Mouse (Mus musculus) limb, embryonic 15.5 days (tissue): Measurements from ENCODE around the gene Dnase2a. TPM values are rescaled to one million over a fixed set of nuclear protein-coding genes. Genes with fewer than 3 reads are reported as not detected.
"Not testable (repeated sequence)": the region's sequence is repeated elsewhere in the genome, so short reads cannot be mapped to it uniquely, and the experiment has no call there.

Experiments used
- ATAC-seq: fragments of 200-750 bp; cut with Nextera tagmentation; 2 replicates; pipeline ENCODE4 v1.8.0; 2017; ENCODE audit warnings: low read depth, moderate TSS enrichment; ENCODE audit not compliant: insufficient number of reproducible peaks, low FRiP score, low TSS enrichment
- H3K27ac ChIP-seq: fragments of 300-500 bp; sonication (generic); 2 replicates; pipeline ENCODE4 v1.5.1; 2015; ENCODE audit warnings: moderate library complexity, mild to moderate bottlenecking, inconsistent platforms
- H3K27me3 ChIP-seq: fragments of 300-500 bp; sonication (generic); 2 replicates; pipeline ENCODE4 v1.6.1; 2015; ENCODE audit warnings: inconsistent platforms
- H3K36me3 ChIP-seq: fragments of 300-500 bp; sonication (generic); 2 replicates; pipeline ENCODE4 v1.6.1; 2015; ENCODE audit warnings: inconsistent platforms
- H3K4me1 ChIP-seq: fragments of 300-500 bp; sonication (generic); 2 replicates; pipeline ENCODE4 v1.6.1; 2015; ENCODE audit warnings: inconsistent platforms
- H3K4me2 ChIP-seq: fragments of 300-500 bp; sonication (generic); 2 replicates; pipeline ENCODE4 v1.6.1; 2015; ENCODE audit warnings: mild to moderate bottlenecking, inconsistent platforms
- H3K4me3 ChIP-seq: fragments of 300-500 bp; sonication (generic); 2 replicates; pipeline ENCODE4 v1.5.1; 2015; ENCODE audit warnings: mild to moderate bottlenecking, inconsistent platforms
- H3K9ac ChIP-seq: fragments of 300-500 bp; sonication (generic); 2 replicates; pipeline ENCODE4 v1.6.1; 2015; ENCODE audit warnings: inconsistent platforms
- H3K9me3 ChIP-seq: fragments of 300-500 bp; sonication (generic); 2 replicates; pipeline ENCODE4 v1.6.1; 2016; ENCODE audit warnings: inconsistent platforms
- WGBS: fragments of 180-500 bp; shearing (Covaris S2); methylation state at CpG from one replicate; pipeline ENCODE4 v1.1.7; 2015; 5-methylcytosine and 5-hydroxymethylcytosine counted together
- polyA plus RNA-seq: library from polyadenylated mRNA; unstranded; fragments of >200 nt; fragmentation: Nextera tagmentation; extraction: Ambion mirVana; gene quantifications from 2 replicates; pipeline ENCODE4 v1.2.1, GENCODE M21; 2015

Gene Dnase2a
- polyA plus RNA-seq, 1 experiment from 2014 or later = 22.1 TPM

- peak overlapping the region; percentile 35; the same call in 1 of the 2 replicates for H3K27ac ChIP-seq
- H3K4me1 ChIP-seq = peaks cover 17% of the 10 kb centered on the region
- 10% methylated on average over 31 of the region's 31 CpGs for WGBS
Measured at GRCm38 (mm10) chr8:84892993-84893708, 15.2 kb upstream of the Dnase2a start.

GRCm38 (mm10) chr8:84893709-84894134, 14.6 kb upstream of the Dnase2a start, which contains the start of gene Gcdh:
Gene Gcdh, minus strand, starts transcription at chr8:84893921.
- Histone ChIP-seq H3K4me2 (peak within 1 kb of the TSS; percentile 86), H3K27me3 (no peaks in the 10 kb centered on the region), H3K9me3 (no peaks in the 10 kb centered on the region), H3K27ac (peak within 1 kb of the TSS; percentile 35; the same call in 1 of the 2 replicates), H3K36me3 (peaks cover 19% of the 10 kb centered on the region), H3K9ac (peak within 1 kb of the TSS; percentile 60), H3K4me1 (peaks cover 17% of the 10 kb centered on the region), H3K4me3 (peak within 1 kb of the TSS; percentile 79)
- WGBS = under 1% methylated on average over 11 of the region's 11 CpGs
- ATAC-seq = peak; percentile 95

More at GRCm38 (mm10) chr8:84892993-84893708, 15.2 kb upstream of the Dnase2a start:
- Histone ChIP-seq H3K9ac (peak overlapping the region; percentile 60), H3K4me2 (peak overlapping the region; percentile 86), H3K27me3 (no peaks in the 10 kb centered on the region), H3K9me3 (no peaks in the 10 kb centered on the region), H3K36me3 (peaks cover 24% of the 10 kb centered on the region), H3K4me3 (peak overlapping the region; percentile 79)
- ATAC-seq = 0 out of 2 replicates have a peak, but pooled peaks have one; percentile 5

GRCm38 (mm10) chr8:84895963-84896362, 12.4 kb upstream of the Dnase2a start:
- Histone ChIP-seq H3K36me3 (peaks cover 2% of the 10 kb centered on the region), H3K27me3 (no peaks in the 10 kb centered on the region; the same call in 1 of the 2 replicates), H3K4me1 (peaks cover 17% of the 10 kb centered on the region), H3K9ac (no peak overlapping the region), H3K4me3 (no peak overlapping the region), H3K4me2 (no peak overlapping the region), H3K9me3 (no peaks in the 10 kb centered on the region), H3K27ac (no peak overlapping the region)
- 84% methylated on average over 5 of the region's 5 CpGs for WGBS
- no peak for ATAC-seq

GRCm38 (mm10) chr8:84901071-84901470, 7.3 kb upstream of the Dnase2a start:
- Histone ChIP-seq H3K4me2 (no peak overlapping the region), H3K9me3 (no peaks in the 10 kb centered on the region), H3K4me3 (no peak overlapping the region), H3K27me3 (no peaks in the 10 kb centered on the region; the same call in 1 of the 2 replicates), H3K9ac (no peak overlapping the region), H3K36me3 (no peaks in the 10 kb centered on the region), H3K27ac (no peak overlapping the region), H3K4me1 (peaks cover 15% of the 10 kb centered on the region; the same call in 1 of the 2 replicates)
- WGBS = 73% methylated on average over 4 of the region's 4 CpGs
- no peak for ATAC-seq

DNA sequence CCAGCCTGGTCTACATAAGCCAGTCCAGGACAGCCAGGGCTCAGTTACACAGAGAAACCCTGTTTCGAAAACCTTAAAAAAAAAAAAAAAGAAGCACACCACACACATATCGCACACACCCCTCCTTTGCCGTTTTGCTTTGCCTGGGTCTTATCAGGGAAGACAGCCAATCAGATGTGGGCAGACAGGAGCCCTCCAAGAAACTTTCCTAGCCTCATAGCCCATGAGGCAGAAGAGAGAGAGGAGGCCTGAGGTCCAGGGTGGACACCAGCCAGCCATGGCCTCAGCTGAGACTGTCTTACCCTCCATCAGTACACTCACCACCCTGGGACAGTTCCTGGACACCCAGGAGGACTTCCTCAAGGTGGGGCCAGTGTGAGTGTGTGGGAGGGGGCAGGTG, 6.6 kb upstream of the Dnase2a start, which contains the start of gene Klf1:
Klf1 (plus strand) TSS at position 177 of the 400 bp plus-strand sequence.
- Histone ChIP-seq H3K4me2 (peak within 1 kb of the TSS; percentile 96), H3K4me3 (peak within 1 kb of the TSS; percentile 69), H3K27ac (peak within 1 kb of the TSS; percentile 75), H3K36me3 (no peaks in the 10 kb centered on the region), H3K9me3 (no peaks in the 10 kb centered on the region), H3K9ac (peak within 1 kb of the TSS; percentile 62), H3K27me3 (no peaks in the 10 kb centered on the region; the same call in 1 of the 2 replicates), H3K4me1 (peaks cover 15% of the 10 kb centered on the region; the same call in 1 of the 2 replicates)
- 77% methylated on average over 3 of the region's 3 CpGs for WGBS
- no peak for ATAC-seq

GRCm38 (mm10) chr8:84902367-84902919, 5.9 kb upstream of the Dnase2a start:
- H3K4me2 ChIP-seq = peak overlapping the region; percentile 96
- H3K9ac ChIP-seq = peak overlapping the region; percentile 62
- peaks cover 15% of the 10 kb centered on the region; the same call in 1 of the 2 replicates for H3K4me1 ChIP-seq
- peak overlapping the region; percentile 69 for H3K4me3 ChIP-seq
- ATAC-seq = peak; percentile 5; the same call in 1 of the 2 replicates
- WGBS = 5% methylated on average over 24 of the region's 24 CpGs
- H3K9me3 ChIP-seq = no peaks in the 10 kb centered on the region
- peak overlapping the region; percentile 75 for H3K27ac ChIP-seq
- H3K36me3 ChIP-seq = no peaks in the 10 kb centered on the region
- H3K27me3 ChIP-seq = no peaks in the 10 kb centered on the region; the same call in 1 of the 2 replicates

- H3K9ac ChIP-seq = peak overlapping the region; percentile 62
- no peaks in the 10 kb centered on the region for H3K9me3 ChIP-seq
- H3K4me2 ChIP-seq = peak overlapping the region; percentile 96
- peaks cover 15% of the 10 kb centered on the region; the same call in 1 of the 2 replicates for H3K4me1 ChIP-seq
- peak; percentile 82 for ATAC-seq
- H3K27ac ChIP-seq = peak overlapping the region; percentile 75
- under 1% methylated on average over 67 of the region's 68 CpGs for WGBS
- no peaks in the 10 kb centered on the region; the same call in 1 of the 2 replicates for H3K27me3 ChIP-seq
- peak overlapping the region; percentile 69 for H3K4me3 ChIP-seq
- H3K36me3 ChIP-seq = no peaks in the 10 kb centered on the region
Measured at GRCm38 (mm10) chr8:84902920-84903661, 5.3 kb upstream of the Dnase2a start.

- no peak overlapping the region for H3K9ac ChIP-seq
- H3K9me3 ChIP-seq = no peaks in the 10 kb centered on the region
- WGBS = 90% methylated on average over 7 of the region's 7 CpGs
- no peak for ATAC-seq
- no peaks in the 10 kb centered on the region for H3K36me3 ChIP-seq
- peaks cover 21% of the 10 kb centered on the region for H3K4me1 ChIP-seq
- no peak overlapping the region for H3K4me3 ChIP-seq
- no peak overlapping the region for H3K4me2 ChIP-seq
- no peak overlapping the region for H3K27ac ChIP-seq
- H3K27me3 ChIP-seq = peaks cover 1% of the 10 kb centered on the region; the same call in 1 of the 2 replicates
Measured at GRCm38 (mm10) chr8:84904351-84904750, 4.0 kb upstream of the Dnase2a start.

DNA sequence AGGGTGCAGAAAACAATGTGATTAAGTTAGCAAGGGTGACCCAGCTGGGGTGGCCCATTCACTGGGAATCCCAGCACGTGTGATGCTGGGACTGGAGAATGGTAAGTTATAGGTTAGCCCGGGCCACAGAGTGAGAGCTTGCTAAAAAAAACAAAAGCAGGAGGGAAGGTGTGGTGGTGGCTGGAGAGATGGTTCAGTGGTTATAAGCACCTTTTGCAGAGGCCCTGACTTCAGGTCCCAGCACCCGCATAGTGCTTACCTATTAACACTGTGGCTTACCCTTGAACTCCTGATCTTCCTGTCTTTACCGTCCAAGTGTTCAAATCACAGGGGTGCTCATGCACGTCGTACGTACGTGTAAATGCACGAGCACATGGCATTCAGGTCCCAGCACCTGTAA, 1.3 kb upstream of the Dnase2a start:
- Histone ChIP-seq H3K36me3 (0 out of 2 replicates have a peak, but pooled peaks cover 3% of the 10 kb centered on the region), H3K4me3 (no peak overlapping the region), H3K27ac (no peak overlapping the region), H3K4me1 (peaks cover 30% of the 10 kb centered on the region), H3K9me3 (no peaks in the 10 kb centered on the region), H3K27me3 (peaks cover 20% of the 10 kb centered on the region), H3K4me2 (no peak overlapping the region), H3K9ac (no peak overlapping the region)
- ATAC-seq = no peak
- 92% methylated on average over 9 of the region's 9 CpGs for WGBS

GRCm38 (mm10) chr8:84907493-84907892, 867 bp upstream of the Dnase2a start:
- H3K9ac ChIP-seq = no peak overlapping the region
- H3K27ac ChIP-seq = no peak overlapping the region
- peaks cover 24% of the 10 kb centered on the region for H3K27me3 ChIP-seq
- no peak overlapping the region for H3K4me3 ChIP-seq
- 0 out of 2 replicates have a peak, but pooled peaks cover 3% of the 10 kb centered on the region for H3K36me3 ChIP-seq
- H3K4me2 ChIP-seq = no peak overlapping the region
- ATAC-seq = no peak
- H3K4me1 ChIP-seq = peaks cover 31% of the 10 kb centered on the region
- H3K9me3 ChIP-seq = no peaks in the 10 kb centered on the region
- 74% methylated on average over 8 of the region's 8 CpGs for WGBS

DNA sequence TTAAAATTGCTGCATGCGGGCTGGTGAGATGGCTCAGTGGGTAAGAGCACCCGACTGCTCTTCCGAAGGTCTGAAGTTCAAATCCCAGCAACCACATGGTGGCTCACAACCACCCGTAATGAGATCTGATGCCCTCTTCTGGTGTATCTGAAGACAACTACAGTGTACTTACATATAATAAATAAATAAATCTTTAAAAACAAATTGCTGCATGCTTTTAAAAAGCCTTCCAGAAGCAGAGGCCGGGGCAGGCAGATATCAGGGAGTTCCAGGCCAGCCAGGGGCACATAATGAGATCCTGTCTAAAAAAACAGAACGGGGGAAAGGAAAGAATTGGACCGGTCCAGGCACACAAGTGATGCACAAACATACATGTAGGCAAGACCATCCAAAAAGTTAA, 381 bp upstream of the Dnase2a start:
- Histone ChIP-seq H3K27me3 (peaks cover 29% of the 10 kb centered on the region), H3K4me1 (peaks cover 31% of the 10 kb centered on the region), H3K4me3 (peak overlapping the region; percentile 55), H3K4me2 (peak overlapping the region; percentile 71)
- not testable (repeated sequence) for H3K9ac ChIP-seq, H3K36me3 ChIP-seq, H3K27ac ChIP-seq, ATAC-seq, H3K9me3 ChIP-seq
- WGBS = 34% methylated on average over 7 of the region's 7 CpGs
